Mouse (Mus musculus) hindbrain, embryonic 11.5 days (tissue): ENCODE measurements at regions not wholly inside any gene's neighbourhood (a gene's known extent, or its start where the extent isn't known, plus 50 kb on each side); places are given as distances from the start of the nearest gene placed in this dataset.

Experiments used
- ATAC-seq: fragments of 200-750 bp; cut with Nextera tagmentation; 2 replicates; pipeline ENCODE4 v1.8.0; 2017; ENCODE audit warnings: mild to moderate bottlenecking, moderate TSS enrichment, moderate library complexity; ENCODE audit not compliant: low FRiP score
- DNase-seq: peaks from one replicate; pipeline ENCODE4 v3.0.0-alpha.2; 2015; ENCODE audit warnings: low spot score
- H3K27ac ChIP-seq: fragments of 300-500 bp; sonication (generic); 2 replicates; pipeline ENCODE4 v1.5.1; 2014; ENCODE audit warnings: mild to moderate bottlenecking, low read depth, low read length
- H3K27me3 ChIP-seq: fragments of 300-500 bp; sonication (generic); 2 replicates; pipeline ENCODE4 v1.6.1; 2014; ENCODE audit warnings: mild to moderate bottlenecking, low read length, moderate library complexity, mixed read lengths; ENCODE audit not compliant: control insufficient read depth, insufficient read depth
- H3K36me3 ChIP-seq: fragments of 300-500 bp; sonication (generic); 2 replicates; pipeline ENCODE4 v1.6.1; 2014; ENCODE audit warnings: mild to moderate bottlenecking, low read length, moderate library complexity, mixed read lengths; ENCODE audit not compliant: control insufficient read depth, insufficient read depth
- H3K4me1 ChIP-seq: fragments of 300-500 bp; sonication (generic); replicated peaks from 2 replicates; pipeline ENCODE4 v1.6.1; 2014; ENCODE audit warnings: low read length, mixed read lengths; ENCODE audit not compliant: control insufficient read depth, insufficient read depth
- H3K4me2 ChIP-seq: fragments of 300-500 bp; sonication (generic); replicated peaks from 2 replicates; pipeline ENCODE4 v1.6.1; 2014; ENCODE audit warnings: mild to moderate bottlenecking, low read depth, low read length
- H3K4me3 ChIP-seq: fragments of 300-500 bp; sonication (generic); 2 replicates; pipeline ENCODE4 v1.5.1; 2014; ENCODE audit warnings: low read depth, low read length
- H3K9ac ChIP-seq: fragments of 300-500 bp; sonication (generic); 2 replicates; pipeline ENCODE4 v1.6.1; 2014; ENCODE audit warnings: low read depth, low read length
- H3K9me3 ChIP-seq: fragments of 300-500 bp; sonication (generic); 2 replicates; pipeline ENCODE4 v1.6.1; 2016; ENCODE audit warnings: low read length; ENCODE audit not compliant: control insufficient read depth
- WGBS: fragments of 180-500 bp; shearing (Covaris S2); extraction: QIAGEN DNeasy Blood & Tissue Kit; methylation state at CpG from one replicate; pipeline ENCODE4 v1.1.7; 2014; 5-methylcytosine and 5-hydroxymethylcytosine counted together

DNA sequence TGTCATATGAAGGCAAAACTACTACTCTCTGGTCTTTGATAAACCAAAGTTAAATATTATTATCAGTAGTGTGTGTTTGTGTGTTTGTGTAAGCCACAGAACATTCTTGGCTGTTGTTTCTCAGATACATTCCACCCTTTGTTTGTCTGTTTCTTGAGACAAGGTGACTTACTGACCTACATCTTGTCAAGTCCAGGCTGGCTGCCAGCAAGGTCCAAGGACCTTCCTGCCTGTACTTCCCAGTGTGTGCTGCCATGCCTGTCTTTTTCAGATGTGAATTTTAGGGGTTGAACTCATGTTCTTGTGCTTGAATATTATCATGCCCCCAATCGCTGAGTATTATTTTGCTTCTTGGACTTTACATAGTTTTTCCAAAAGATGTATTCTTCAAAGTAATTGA, 235.5 kb upstream of the Fermt1 start:
- no peaks in the 10 kb centered on the region for H3K4me1 ChIP-seq
- 95% methylated on average over 1 of the region's 1 CpGs for WGBS
- no peaks in the 10 kb centered on the region for H3K9me3 ChIP-seq
- DNase-seq (no peak), ATAC-seq (no peak)
- no peak overlapping the region for H3K9ac ChIP-seq
- no peaks in the 10 kb centered on the region for H3K36me3 ChIP-seq
- H3K4me3 ChIP-seq: no peak overlapping the region
- no peaks in the 10 kb centered on the region for H3K27me3 ChIP-seq
- H3K27ac ChIP-seq: no peak overlapping the region
- no peak overlapping the region for H3K4me2 ChIP-seq

GRCm38 (mm10) chr2:133182920-133183319, 237.2 kb upstream of the Fermt1 start:
- Histone ChIP-seq H3K4me1 (no peaks in the 10 kb centered on the region), H3K36me3 (no peaks in the 10 kb centered on the region), H3K27ac (no peak overlapping the region), H3K9me3 (no peaks in the 10 kb centered on the region), H3K9ac (no peak overlapping the region), H3K4me3 (no peak overlapping the region), H3K4me2 (no peak overlapping the region), H3K27me3 (no peaks in the 10 kb centered on the region)
- 76% methylated on average over 4 of the region's 4 CpGs for WGBS
- ATAC-seq: no peak
- DNase-seq: no peak

DNA sequence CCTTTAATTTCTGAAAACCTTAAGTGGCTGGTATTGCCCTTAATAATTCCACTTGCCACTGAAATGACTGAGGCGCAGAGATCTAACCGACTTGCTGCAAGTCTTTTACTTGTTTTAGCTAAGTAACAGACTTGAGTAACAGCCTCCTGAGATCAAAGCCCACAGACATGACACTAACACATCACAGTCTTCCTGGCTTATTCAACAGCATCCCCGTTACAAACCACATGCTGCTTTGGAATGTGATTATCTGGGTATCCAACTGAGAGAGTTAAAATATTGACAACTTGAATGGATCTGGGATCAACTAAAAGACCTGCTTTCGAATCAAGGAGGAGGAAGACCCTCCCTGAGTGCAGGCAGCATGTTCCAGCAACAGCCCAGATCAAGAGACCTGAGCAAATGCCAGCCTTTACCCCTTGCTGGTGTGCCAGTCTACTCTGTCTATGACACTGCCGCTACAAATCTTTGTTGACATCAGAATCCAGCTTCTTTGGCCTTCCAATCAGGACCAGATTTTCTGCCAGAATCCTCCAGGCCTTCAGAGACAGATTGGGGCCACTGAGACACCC, 258.7 kb upstream of the Fermt1 start:
- DNase-seq (no peak), ATAC-seq (no peak)
- Histone ChIP-seq H3K36me3 (no peaks in the 10 kb centered on the region), H3K4me1 (no peaks in the 10 kb centered on the region), H3K27ac (no peak overlapping the region), H3K4me2 (no peak overlapping the region), H3K9ac (no peak overlapping the region), H3K27me3 (no peaks in the 10 kb centered on the region), H3K4me3 (no peak overlapping the region), H3K9me3 (no peaks in the 10 kb centered on the region)
- 24% methylated on average over 5 of the region's 5 CpGs for WGBS

DNA sequence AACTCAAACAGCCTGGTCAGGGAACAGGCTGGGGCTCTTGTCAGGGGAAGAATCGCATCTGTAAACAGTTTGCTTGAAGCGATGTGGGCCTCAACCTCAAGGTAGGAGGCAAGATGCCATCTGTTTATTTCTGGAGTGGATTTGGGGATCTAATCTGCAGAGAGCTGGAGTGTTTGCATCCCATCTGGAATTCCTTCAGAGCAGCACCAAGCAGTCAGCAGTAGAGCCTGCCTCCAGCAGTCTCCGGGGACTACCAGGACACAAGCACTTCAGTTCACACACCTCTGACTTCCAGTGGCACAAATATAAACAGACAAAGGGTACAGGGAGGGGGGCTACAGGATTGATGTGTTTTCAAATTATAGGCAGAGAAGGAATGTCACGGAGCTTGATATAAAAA, 262.8 kb upstream of the Fermt1 start:
- no peak overlapping the region for H3K27ac ChIP-seq
- H3K4me1 ChIP-seq: no peaks in the 10 kb centered on the region
- no peaks in the 10 kb centered on the region for H3K9me3 ChIP-seq
- H3K4me3 ChIP-seq: no peak overlapping the region
- DNase-seq (no peak), ATAC-seq (no peak)
- 63% methylated on average over 4 of the region's 4 CpGs for WGBS
- no peak overlapping the region for H3K9ac ChIP-seq
- H3K36me3 ChIP-seq: no peaks in the 10 kb centered on the region
- H3K4me2 ChIP-seq: no peak overlapping the region
- H3K27me3 ChIP-seq: no peaks in the 10 kb centered on the region

- Histone ChIP-seq H3K4me2 (no peak overlapping the region), H3K36me3 (no peaks in the 10 kb centered on the region), H3K4me1 (no peaks in the 10 kb centered on the region), H3K9ac (no peak overlapping the region), H3K4me3 (no peak overlapping the region), H3K27me3 (no peaks in the 10 kb centered on the region), H3K27ac (no peak overlapping the region), H3K9me3 (no peaks in the 10 kb centered on the region)
- WGBS: 76% methylated on average over 4 of the region's 4 CpGs
- DNase-seq (no peak), ATAC-seq (no peak)
Measured at GRCm38 (mm10) chr2:133221762-133222556, 276.3 kb upstream of the Fermt1 start.

DNA sequence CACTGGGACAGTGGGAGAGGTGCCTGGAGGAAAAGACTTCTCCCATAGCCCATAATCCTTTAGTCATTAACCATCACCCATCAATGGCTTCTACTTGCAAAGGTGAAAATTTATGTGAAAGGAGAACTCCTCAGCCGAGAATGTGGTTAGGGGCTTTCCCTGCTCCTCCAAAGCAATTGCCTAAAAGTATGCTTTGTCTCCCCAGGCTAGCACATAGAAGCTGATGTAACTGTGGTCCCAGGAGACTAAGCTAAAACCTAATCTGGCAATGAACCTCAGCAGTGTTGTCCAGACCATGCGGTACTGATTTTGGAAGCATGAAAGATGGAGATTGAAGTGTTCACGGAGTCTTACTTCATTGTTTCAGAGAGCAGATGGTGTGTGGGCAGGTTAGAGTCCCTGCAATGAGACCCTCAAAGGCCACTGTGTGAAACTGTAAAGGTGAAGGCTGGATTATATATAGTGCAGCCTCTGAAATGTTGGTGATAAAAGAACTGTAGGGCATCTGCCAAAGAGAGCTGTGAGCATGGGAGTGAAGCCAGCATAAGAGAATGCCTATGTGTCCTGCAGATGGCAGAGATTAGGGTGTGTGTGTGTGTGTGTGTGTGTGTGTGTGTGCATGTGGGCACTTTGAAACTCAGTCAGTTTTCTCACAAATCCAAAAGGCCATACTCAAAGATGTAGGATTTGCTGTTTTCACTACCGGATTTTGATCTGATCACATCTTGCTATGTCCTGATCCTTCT, 289.6 kb upstream of the Fermt1 start:
- Histone ChIP-seq H3K36me3 (no peaks in the 10 kb centered on the region), H3K27me3 (no peaks in the 10 kb centered on the region)
- 79% methylated on average over 4 of the region's 4 CpGs for WGBS

GRCm38 (mm10) chr2:133252131-133252530, 299.8 kb upstream of the Bmp2 start:
- Histone ChIP-seq H3K4me3 (no peak overlapping the region), H3K4me1 (no peaks in the 10 kb centered on the region), H3K9me3 (no peaks in the 10 kb centered on the region), H3K27ac (no peak overlapping the region), H3K4me2 (no peak overlapping the region), H3K27me3 (no peaks in the 10 kb centered on the region), H3K36me3 (no peaks in the 10 kb centered on the region), H3K9ac (no peak overlapping the region)
- DNase-seq (no peak), ATAC-seq (no peak)
- WGBS: 91% methylated on average over 2 of the region's 2 CpGs

More for the DNA sequence above, 289.6 kb upstream of the Fermt1 start:
- Histone ChIP-seq H3K4me2 (no peak overlapping the region), H3K4me1 (no peaks in the 10 kb centered on the region), H3K27ac (no peak overlapping the region), H3K4me3 (no peak overlapping the region), H3K9ac (no peak overlapping the region), H3K9me3 (no peaks in the 10 kb centered on the region)
- DNase-seq: no peak
- no peak for ATAC-seq

DNA sequence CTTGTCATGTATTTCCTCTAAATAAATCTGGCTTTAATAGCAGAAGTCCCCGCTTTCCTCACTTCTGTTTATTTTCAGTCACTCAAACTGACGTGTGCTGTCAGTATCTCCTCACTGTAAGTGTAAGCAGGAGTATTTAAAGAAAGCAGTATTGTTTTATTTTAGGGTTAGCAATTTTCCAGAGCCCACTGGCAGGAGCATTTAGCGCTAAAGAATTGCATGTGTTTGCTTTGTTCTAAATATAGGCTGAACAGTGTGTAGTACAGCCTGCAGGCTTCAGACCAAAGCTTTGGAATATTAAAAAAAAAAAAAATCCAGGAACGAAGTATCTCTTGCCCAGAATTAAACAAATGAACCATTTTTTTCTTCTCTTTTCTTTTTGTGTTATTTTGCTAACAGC, 277.5 kb upstream of the Bmp2 start:
- Histone ChIP-seq H3K9me3 (no peaks in the 10 kb centered on the region), H3K4me1 (no peaks in the 10 kb centered on the region), H3K36me3 (no peaks in the 10 kb centered on the region), H3K27ac (no peak overlapping the region), H3K4me3 (no peak overlapping the region), H3K27me3 (no peaks in the 10 kb centered on the region), H3K4me2 (no peak overlapping the region), H3K9ac (no peak overlapping the region)
- DNase-seq: no peak
- 61% methylated on average over 4 of the region's 4 CpGs for WGBS
- no peak for ATAC-seq
